Mouse (Mus musculus): ENCODE results near the gene Tsc22d3. TPM values are rescaled to one million over a fixed set of nuclear protein-coding genes. Genes with fewer than 3 reads are reported as not detected.
"Not testable (repeated sequence)": the region's sequence is repeated elsewhere in the genome, so short reads cannot be mapped to it uniquely, and the experiment has no call there.

Tsc22d3 gene
- polyA plus RNA-seq, 1 experiment: 49.7 TPM

DNA sequence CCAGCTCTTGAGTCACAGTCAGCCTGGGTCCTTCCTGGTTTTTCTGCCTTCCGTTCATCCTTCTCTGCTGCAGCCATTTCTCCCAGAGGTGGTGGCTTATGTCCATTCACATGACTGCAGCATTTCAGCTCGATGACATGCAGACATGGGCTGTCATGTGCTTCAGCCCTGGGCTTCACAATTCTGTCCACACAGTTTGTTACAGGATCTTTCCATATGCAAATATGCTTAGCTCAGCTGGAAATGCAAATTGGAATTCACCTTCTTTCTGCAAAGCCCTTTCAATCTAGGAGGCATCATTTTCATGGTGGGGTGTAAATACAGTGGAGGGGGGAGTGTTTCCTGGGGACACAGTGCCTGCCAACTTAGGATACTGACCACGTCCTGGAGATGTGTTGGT lies 66.2 kb downstream of the Tsc22d3 start:
- DNase-seq (ENCODE audit: low read depth, low spot score): no peak
- WGBS: 87% methylated on average over 3 of the region's 3 CpGs

DNA sequence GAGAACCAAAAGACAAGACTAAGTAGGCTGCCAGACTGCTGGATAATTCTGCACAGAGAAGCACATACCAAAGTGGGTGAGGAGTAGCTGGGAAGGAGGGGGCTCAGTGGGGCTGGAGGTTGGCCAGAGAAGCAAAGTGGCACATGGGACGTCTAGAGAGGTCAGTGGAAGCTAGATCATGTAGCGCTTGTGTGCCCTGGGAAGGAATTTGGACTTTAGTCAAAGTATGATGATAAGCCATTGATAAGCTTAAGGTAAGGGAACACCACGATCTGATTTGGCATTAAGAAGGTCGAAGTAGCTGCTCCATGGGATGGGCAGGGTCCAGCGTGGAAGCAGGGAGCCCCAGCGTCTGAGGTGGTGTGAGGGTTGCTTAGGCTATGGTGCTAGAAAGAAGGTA lies 68.1 kb downstream of the Tsc22d3 start:
- DNase-seq (ENCODE audit: low read depth, low spot score): no peak
- WGBS: 39% methylated on average over 6 of the region's 6 CpGs

DNA sequence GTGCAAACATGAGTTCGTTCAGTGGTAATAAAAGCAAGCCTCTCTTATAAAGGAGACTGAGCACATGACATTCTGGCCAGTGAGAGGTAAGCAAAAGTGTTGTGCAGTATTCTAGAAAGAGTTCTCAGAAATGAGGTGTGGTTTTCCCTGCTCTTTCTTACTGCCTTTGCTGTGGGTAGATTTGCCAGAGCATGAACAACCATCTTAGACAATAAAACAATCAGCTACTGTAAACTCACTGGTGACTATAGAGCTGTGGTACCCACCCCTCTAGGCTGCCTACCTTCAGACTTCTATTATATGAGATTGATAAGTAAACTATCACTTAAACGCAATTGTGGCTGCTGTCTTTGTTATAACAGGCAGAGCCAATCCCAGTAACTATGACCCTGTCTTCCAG lies 69.1 kb downstream of the Tsc22d3 start:
- WGBS: 36% methylated on average over 2 of the region's 2 CpGs
- no peak for DNase-seq (ENCODE audit: low read depth, low spot score)

DNA sequence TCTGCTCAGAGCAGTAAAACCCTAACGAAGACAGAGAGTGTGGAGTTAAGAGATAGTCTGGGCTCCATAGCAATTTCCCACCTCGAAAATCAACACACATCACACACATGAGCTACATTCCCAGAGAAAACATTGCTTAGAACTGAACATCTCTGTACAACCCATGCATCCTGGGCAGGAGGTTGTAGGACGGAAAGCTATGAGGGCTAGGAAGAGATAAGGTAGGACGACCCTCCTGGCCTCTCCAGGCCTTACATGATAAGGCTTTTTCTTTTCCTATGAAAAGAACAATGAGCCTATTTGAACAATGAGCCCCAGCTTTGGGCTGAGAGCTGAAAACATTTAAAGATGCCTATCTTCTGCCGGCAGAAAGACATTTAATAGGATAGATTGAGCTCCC lies 69.8 kb downstream of the Tsc22d3 start:
- no peak for DNase-seq (ENCODE audit: low read depth, low spot score)
- 81% methylated on average over 5 of the region's 5 CpGs for WGBS

DNA sequence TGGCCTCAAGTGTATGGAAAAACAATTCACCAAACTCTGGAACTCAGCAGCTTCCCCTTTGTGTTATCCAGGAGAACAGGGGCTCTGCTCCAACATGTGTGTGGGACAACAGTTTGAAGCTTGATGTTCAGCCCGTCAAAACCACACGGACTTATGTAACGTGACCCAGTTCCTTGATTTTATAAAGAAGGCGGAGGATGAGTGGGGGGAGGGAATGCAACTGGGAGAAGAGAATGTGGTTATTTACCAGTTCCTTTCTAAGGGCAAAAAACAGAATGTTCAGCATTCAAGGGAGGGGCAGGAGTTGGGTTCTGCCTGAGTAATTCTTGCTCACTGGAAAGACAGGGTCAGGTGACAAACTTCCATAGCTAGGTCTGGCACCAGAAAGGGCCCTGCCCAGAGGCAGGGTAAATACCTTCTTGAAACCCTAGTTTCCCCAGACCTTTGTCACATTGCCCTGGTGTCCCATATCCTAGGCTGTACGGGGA lies 71.3 kb downstream of the Tsc22d3 start:
- no peak for DNase-seq (ENCODE audit: low read depth, low spot score)

DNA sequence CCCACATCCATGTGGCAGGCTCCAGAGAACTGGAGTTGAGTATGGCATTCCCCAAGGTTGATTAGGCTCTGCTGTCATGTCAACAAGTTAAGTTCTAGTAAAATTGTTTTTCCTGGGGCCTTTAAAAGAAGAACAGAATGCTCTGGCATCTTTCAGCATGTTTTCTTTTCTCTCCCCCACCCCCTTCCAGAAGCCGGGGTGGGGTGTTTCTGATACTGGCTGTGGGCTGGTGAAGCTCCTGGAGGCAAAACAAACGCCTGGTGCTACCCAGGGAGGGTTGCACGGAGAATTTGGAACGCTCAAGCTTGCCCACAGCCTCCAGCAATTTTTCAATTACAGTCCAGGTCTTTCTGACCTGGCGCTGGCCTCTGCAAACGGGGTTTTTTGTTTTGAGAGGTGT lies 73.2 kb downstream of the Tsc22d3 start:
- 65% methylated on average over 6 of the region's 6 CpGs for WGBS

More for the DNA sequence above, 71.3 kb downstream of the Tsc22d3 start:
- 56% methylated on average over 5 of the region's 5 CpGs for WGBS

DNA sequence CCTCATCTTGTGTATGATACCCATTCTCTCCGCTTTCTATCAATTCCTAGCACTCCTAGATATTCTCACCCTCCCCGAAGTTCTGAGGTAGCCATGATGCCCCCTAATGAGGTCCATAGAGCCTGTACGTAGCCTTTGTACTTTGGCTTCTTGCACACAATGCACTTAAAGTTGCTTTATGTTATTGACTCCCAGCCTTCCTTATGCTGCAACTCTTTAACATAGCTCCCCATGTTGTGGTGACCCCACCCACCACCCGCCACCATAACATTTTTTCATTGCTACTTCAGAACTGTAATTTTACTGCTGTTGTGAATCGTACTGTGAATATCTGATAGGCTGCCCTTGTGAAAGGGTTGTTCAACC lies 74.2 kb downstream of the Tsc22d3 start:
- no peak for DNase-seq (ENCODE audit: low read depth, low spot score)
- WGBS: 75% methylated on average over 5 of the region's 5 CpGs

More for the DNA sequence above, 73.2 kb downstream of the Tsc22d3 start:
- no peak for DNase-seq (ENCODE audit: low read depth, low spot score)

DNA sequence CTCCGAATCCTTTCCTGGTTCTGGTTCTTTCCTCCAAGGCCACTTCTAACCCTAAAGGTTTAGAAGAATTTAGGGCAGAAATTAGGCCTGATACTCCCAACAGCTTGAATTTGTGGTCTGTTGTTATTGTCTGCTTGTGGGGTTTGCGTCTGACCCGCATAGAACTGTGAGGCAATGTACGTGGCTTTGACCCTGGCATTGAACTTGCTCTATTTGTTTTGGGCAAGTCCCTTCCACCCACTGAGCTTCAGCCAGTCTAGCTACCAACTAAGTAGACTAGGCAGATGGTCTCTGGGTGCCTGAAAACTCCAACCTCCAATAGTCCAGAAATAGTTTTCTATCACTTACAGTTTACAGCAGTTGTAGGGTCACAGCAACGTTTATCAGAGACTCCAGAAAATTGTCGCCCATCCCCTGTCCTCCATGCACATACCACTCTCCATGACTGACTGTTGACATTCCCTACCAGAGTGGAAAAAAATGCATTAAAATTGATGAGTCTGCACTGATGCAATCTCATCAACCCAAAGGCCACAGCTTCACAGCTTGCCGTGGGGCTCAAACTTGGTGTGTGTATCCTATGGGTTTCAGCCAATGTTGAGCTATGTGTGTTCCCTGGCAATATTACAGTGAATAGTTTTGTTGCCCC lies 74.7 kb downstream of the Tsc22d3 start:
- 84% methylated on average over 7 of the region's 7 CpGs for WGBS

DNA sequence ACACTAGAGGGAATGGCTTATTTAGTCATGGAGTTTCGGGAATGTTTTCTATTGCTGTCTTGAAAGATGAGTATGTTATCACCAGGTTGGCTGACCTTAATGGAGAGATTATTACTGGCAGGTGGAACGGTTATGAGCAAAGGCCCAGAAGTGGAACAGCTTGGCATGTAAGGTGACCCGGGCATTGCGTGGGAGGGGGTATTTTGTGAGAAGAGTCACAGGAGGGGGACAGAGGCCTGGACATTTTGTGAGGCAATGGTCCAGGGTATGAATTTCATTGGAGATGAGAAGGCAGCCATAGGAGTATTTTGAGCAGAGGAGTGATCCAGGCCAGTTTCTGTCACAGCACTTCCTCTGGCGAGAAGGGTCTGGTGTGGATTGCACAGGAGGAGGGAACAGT lies 76.2 kb downstream of the Tsc22d3 start:
- no peak for DNase-seq (ENCODE audit: low read depth, low spot score)
- 91% methylated on average over 5 of the region's 5 CpGs for WGBS

More for the DNA sequence above, 74.7 kb downstream of the Tsc22d3 start:
- DNase-seq (ENCODE audit: low read depth, low spot score): no peak

DNA sequence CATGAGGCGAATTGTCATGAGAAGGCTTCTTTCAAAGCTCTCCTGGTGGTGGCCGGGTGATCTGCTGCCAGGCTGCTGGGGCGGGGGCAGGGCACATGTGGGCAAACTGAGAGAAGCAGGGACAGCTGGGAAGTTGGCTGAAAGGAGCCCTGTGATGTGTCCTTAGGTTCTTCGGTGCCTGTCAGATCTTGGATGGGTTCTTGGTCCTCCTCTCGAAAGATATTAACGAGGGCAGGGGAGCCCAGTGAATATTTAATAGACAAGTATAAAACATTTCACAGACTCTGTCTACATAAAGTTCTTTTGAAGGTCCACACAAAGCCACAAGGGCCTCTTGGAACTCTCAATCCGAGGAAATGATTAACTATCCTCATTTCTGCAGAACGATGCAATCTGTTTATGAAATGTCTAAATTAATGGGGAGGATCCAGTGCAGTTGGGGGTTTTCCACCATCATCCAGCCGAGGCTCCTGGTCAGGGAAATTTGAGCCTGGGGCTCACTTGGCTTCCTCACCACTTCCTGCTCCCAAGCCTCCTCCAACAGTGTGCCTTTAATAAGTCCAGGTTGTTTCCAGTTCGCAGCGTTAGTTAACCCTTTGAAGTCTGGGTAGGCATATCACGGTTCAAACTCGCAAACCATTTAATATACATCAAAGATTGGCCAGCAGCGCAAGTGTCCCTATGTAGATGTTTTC lies 78.2 kb downstream of the Tsc22d3 start:
- WGBS: 33% methylated on average over 14 of the region's 14 CpGs
- DNase-seq (ENCODE audit: low read depth, low spot score): no peak

DNA sequence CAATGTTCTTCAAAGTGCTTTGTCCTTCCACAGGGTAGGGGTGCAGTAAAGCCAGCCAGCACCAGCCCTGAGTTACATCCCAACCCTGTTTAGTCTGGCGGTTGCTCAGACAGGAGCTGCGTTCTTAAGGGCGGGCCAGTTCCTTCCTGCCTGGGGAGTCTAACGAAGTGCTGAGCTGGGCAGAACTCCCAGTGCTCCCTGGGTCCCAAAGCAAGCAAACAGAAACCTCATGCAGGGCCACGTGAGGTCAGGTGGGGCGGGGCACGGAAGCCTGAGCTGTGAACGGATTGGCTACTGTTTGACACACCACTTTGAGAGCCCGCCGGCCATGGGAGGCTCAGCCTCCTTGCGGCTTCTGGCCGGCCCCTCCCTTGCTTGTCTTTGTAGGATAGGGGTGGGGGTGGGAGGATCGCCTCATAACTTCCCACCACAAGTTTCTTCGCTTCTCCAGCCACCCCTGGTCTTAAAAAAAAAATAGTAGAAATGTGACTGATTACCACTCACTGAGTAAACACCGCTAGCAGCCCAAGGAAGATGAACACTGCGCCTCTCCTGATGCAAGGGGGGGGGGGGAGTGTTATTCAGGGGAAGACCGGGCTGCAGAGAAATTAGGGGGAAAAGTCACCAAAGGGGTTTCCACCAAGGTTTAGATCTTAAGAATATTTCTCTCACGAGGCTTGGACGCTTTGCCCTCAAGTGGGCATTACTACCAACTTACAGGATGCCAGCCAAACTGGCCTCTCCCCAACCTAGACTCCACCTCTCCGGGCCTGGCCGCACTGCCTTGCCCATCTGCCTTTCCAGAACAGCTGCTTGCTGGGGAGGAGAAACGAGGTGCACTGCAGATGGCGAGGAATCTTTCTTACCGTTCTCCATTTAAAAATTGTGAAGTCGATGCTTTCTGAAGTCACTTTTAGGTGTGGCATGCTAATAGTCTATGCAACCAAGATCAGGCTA lies 80.0 kb downstream of the Tsc22d3 start:
- no peak for DNase-seq (ENCODE audit: low read depth, low spot score)
- 18% methylated on average over 25 of the region's 25 CpGs for WGBS

DNA sequence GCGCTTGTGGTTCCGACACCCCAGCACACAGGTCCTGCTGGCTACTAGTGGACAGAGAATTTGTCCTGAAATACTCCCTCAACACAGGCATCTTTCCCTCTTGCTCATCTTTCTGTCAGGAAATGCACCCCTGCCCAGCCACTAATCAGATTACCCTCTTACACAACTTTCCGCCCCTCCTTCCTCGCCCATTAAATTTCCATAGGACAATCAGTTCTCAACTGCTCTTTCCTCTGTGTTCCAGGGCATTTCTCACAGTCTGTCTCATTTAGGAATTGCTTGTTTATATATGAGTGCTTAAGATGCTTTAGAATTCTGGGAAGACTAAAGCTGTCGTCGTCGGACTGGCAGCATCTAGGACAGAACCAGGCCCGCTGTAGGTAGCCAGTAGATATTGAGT lies 82.1 kb downstream of the Tsc22d3 start:
- WGBS: 84% methylated on average over 8 of the region's 8 CpGs
- no peak for DNase-seq (ENCODE audit: low read depth, low spot score)

DNA sequence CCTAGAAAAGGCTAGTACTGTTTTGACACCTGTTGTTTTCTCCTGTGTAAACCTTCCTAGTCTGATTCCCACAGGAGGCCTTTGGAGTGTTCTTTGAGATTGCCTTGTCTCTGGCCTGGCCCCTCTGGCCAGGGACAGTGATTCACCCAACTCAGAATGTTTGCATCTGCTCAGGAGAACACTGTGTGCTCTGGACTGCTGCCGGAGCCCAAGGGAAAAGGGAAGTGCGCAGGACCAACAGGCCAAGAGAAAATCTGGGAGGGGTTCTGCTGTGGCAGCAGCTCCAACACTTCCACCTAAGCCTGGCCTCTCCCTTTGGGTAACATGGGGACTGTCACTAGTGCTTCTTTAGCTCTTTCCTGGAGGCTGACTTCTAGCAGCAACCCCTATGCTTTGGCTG lies 87.1 kb downstream of the Tsc22d3 start:
- WGBS: 63% methylated on average over 2 of the region's 2 CpGs
- no peak for DNase-seq (ENCODE audit: low read depth, low spot score)

DNA sequence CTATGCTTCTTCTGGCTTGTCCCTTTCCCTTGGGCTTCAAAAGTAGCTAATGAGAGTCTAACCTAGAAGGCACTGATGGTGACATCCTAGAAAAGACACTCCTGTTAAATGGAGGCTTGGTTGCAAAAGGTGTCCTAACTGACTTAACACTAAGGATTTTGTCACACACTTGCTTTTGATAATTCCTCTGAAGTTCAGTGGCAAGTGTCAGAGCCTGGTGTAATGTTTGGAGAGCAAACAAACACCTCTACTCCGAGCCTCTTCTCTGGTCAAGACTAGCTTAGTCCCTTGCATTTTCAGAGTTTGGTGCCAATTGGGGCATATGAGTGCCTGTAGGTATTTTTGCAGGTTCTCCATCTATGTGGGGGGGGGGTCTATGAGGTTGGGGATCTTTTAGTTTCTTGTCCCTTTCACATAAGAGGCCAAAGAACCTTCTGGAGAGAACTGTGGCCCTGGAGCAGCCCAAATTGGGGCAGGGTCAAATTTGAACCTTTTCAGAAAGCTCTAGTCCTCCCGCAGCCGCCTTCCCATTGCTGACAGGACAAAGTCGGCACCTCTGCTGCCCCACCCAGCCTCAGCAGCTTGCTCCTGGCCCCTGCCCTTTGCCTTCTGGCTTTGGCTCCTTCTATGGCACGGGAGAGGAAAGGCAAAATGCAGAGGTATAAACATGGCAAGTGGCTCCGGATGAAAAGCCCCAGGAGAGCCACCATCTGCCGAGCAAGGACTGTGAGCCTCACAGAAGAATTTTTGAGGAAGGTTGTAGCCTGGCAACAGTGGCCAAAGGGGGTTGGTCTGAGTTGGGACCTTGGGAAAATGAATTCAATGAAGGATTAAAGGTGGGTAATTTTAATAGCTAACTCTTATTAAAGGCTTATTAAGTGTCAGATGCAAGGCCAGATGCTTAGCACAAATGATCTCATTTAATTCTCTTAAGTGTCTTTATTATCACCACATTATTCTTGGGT lies 88.5 kb downstream of the Tsc22d3 start:
- DNase-seq (ENCODE audit: low read depth, low spot score): no peak
- 35% methylated on average over 7 of the region's 7 CpGs for WGBS

DNA sequence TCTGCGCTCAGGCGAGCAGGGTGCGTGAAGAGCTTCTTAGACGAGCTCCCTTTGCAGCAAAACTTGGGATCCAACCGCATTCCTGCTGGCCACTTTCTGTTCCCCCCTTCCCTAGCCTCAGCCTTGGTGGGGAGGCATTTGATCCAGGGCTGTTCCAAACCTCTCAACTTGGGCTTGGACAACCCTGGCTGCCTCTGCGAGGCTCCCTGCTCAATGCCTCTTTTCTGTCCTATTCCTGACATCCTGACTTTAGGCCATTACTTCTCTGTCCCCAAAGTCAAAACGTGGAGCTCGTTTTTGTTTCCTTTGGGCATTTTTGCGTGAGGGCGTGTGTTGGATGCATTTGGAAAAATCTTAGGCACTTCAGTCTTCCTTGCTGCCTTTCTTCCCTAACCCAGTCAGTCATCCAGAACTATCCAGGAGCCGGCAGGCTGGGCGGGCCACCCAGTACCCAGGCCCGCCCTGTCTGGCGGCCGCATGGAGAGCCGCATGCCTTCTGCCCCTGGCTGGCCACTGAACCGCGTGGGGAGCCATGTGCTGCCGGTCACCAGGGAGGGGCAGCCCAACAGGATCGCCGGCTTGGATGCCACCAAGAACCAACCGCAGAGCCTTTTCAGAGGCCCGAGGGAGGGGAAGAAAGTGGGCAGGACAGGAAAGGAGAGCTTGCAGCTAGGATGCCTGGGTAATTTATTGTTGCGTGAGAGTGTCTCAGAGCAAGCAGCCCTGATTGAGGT lies 89.6 kb downstream of the Tsc22d3 start:
- DNase-seq (ENCODE audit: low read depth, low spot score): no peak
- WGBS: 39% methylated on average over 24 of the region's 24 CpGs

DNA sequence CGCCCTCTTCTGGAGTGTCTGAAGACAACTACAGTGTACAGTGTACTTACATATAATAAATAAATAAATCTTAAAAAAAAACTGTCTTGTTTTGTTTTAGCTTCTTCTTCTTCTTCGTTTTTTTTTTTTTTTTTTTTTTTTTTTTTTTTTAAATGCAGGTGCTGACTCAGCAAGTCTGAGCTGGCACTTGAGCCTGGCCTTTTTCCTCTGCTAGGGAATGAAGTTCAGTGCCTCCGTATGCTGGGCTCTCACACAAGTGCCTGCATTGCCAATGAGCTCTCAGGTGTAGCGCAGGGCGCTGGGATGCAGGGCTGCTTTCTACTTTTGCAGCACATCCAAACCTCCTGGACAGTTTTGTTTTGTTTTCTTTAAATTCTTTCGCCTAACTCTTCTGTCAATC lies 90.6 kb downstream of the Tsc22d3 start:
- no peak for DNase-seq (ENCODE audit: low read depth, low spot score)
- WGBS: 63% methylated on average over 6 of the region's 6 CpGs

DNA sequence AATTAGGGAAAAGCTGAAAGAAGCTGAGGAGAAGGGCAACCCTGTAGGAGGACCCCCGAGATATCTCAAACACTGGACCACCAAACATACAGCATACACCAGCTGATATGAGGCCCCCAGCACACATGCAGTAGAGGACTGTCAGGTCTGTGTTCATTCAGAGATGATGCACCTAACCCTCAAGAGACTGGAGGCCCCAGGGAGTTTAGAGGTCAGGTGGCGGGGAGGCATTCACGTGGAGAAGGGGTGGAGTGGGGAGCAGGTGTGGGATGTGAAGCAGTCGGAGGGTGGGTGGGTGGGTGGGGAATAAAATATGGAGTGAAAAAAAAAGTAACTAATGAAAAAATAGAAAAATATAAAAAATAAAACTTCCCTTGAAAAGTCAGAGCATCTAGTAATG lies 91.7 kb downstream of the Tsc22d3 start:
- 89% methylated on average over 4 of the region's 4 CpGs for WGBS
- not testable (repeated sequence) for DNase-seq (ENCODE audit: low read depth, low spot score)

DNA sequence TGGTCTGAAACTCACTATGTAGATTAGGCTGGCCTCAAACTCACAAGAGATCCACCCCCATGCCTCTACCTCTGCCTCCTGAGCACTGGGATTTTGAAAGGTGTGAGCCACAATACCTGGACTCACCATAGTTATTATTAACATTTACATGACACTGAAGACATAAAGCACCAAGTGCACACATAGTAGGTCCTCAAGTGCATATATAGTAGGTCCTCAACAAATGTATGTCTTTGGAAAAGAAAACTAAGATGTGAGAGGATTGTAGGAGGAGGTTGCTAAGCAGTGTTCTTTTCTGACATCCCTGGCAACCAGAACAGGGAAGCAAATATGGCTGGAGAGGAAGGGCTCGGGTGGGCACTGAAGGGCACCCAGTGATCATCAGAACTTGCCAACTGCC lies 93.1 kb downstream of the Tsc22d3 start:
- DNase-seq (ENCODE audit: low read depth, low spot score): no peak
- 91% methylated on average over 1 of the region's 1 CpGs for WGBS

All from large intestine, adult 2 months (tissue).